Comparison of ENCODE assay signal across 31 mouse cellular contexts in genomic region chr9:60123066-60123465, GRCm38 (mm10).
"Had no signal": no experiment of that assay in that cellular context is flagged by ENCODE, and none has a peak within 500 bp of the region (broad histone marks: within the 10 kb centered on the region; RNA-seq: fewer than 3 reads in every experiment).

No protein-coding gene starts in this region.

- H3K4me3 ChIP-seq: left cerebral cortex, adult 2 months; limb, embryonic 10.5 days; limb, embryonic 12.5 days; limb, embryonic 13.5 days; limb, embryonic 15.5 days; liver, embryonic 12.5 days; liver, embryonic 13.5 days; liver, embryonic 15.5 days; lung, embryonic 15.5 days; megakaryocyte, embryonic 14.5 days; midbrain, embryonic 10.5 days; midbrain, embryonic 12.5 days; midbrain, embryonic 15.5 days; myocyte; neural tube, embryonic 12.5 days had no signal

- H3K9me3 ChIP-seq: limb, embryonic 10.5 days; limb, embryonic 12.5 days; limb, embryonic 13.5 days; limb, embryonic 15.5 days; liver, embryonic 12.5 days; liver, embryonic 13.5 days; liver, embryonic 15.5 days; lung, embryonic 15.5 days; midbrain, embryonic 10.5 days; midbrain, embryonic 12.5 days; midbrain, embryonic 15.5 days; neural tube, embryonic 12.5 days had no signal

- DNase-seq: left cerebral cortex, postnatal 4 days; liver; liver, embryonic 13.5 days; liver, postnatal 0 days; lung, adult 18-20 months; lung, adult 2 months; lung, embryonic 14.5 days; lung, postnatal 10 days; lung, postnatal 14 days; lung, postnatal 36 days; lung, postnatal 4 days; midbrain, embryonic 14.5 days had no signal

- H3K4me2 ChIP-seq: limb, embryonic 12.5 days; limb, embryonic 13.5 days; limb, embryonic 15.5 days; liver, embryonic 11.5 days; liver, embryonic 12.5 days; liver, embryonic 13.5 days; liver, embryonic 15.5 days; lung, embryonic 14.5 days; lung, embryonic 15.5 days; midbrain, embryonic 12.5 days; midbrain, embryonic 15.5 days; neural tube, embryonic 12.5 days had no signal

- ATAC-seq: liver, embryonic 12.5 days; liver, postnatal 0 days; lung, postnatal 0 days; midbrain, embryonic 15.5 days; midbrain, embryonic 16.5 days had no signal

- H3K4me1 ChIP-seq: liver, embryonic 12.5 days; liver, embryonic 13.5 days; liver, embryonic 15.5 days; megakaryocyte, embryonic 14.5 days had no signal

- H3K27ac ChIP-seq: left cerebral cortex, adult 2 months; limb, embryonic 10.5 days; limb, embryonic 12.5 days; limb, embryonic 13.5 days; limb, embryonic 15.5 days; liver, embryonic 12.5 days; liver, embryonic 13.5 days; liver, embryonic 14.5 days; liver, embryonic 15.5 days; lung, embryonic 15.5 days; macrophage; midbrain, embryonic 10.5 days; midbrain, embryonic 12.5 days; midbrain, embryonic 15.5 days; neural tube, embryonic 12.5 days had no signal

- H3K36me3 ChIP-seq: limb, embryonic 10.5 days; limb, embryonic 12.5 days; limb, embryonic 13.5 days; limb, embryonic 15.5 days; liver, embryonic 12.5 days; liver, embryonic 13.5 days; liver, embryonic 15.5 days; lung, embryonic 15.5 days; midbrain, embryonic 10.5 days; midbrain, embryonic 12.5 days; midbrain, embryonic 15.5 days; neural tube, embryonic 12.5 days had no signal

- H3K27me3 ChIP-seq: limb, embryonic 12.5 days; limb, embryonic 15.5 days; liver, embryonic 12.5 days; liver, embryonic 13.5 days; liver, embryonic 15.5 days; lung, embryonic 15.5 days; midbrain, embryonic 12.5 days; midbrain, embryonic 15.5 days; neural tube, embryonic 12.5 days had no signal

- H3K9ac ChIP-seq: limb, embryonic 12.5 days; limb, embryonic 13.5 days; limb, embryonic 15.5 days; liver, embryonic 12.5 days; liver, embryonic 13.5 days; liver, embryonic 14.5 days; liver, embryonic 15.5 days; liver, postnatal 0 days; lung, embryonic 14.5 days; lung, embryonic 15.5 days; midbrain, embryonic 12.5 days; midbrain, embryonic 15.5 days; neural tube, embryonic 12.5 days had no signal
